Mouse (Mus musculus): ENCODE measurements around the gene Strada.

DNA sequence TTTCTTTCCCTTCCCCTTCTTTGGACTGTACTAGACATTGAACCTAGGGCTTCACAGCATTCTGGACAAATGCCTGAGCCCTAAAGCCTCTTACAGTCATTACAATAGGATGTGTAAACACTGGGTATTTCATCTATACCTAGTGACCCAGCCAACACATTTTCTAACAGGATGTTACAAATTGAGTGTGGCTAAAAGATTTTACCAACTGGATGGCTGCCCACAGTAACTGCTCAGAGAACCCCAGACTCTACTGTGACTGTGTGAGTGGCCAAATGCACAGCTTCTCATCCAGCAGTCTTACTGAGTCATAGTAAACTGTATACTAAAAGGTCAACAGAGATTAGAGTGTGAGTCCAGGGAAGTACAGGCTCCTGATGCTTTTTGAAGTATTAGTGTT lies 6.6 kb downstream of the Strada start:
- TF ChIP-seq CTCF (IDR thresholded peaks at IDR 0.05; ENCODE audit: low read depth, low read length) (no peak), POLR2A (IDR thresholded peaks at IDR 0.05; ENCODE audit: extremely low read depth, insufficient read depth, low read length) (no peak)
